Mouse (Mus musculus) v-Abl transformed pro-B cells (cell line): ENCODE measurements around the gene Pih1d2.
"Not testable (repeated sequence)": the region's sequence is repeated elsewhere in the genome, so short reads cannot be mapped to it uniquely, and the experiment has no call there.

Experiments
- in situ Hi-C, 2 experiments: fragments of 400-800 bp; cut with MboI; formaldehyde crosslinking; loops; one replicate each; pipeline ENCODE4 v1.15.1; 2025; ENCODE audit not compliant: unreplicated experiment in 2 of 2

Pih1d2 gene

DNA sequence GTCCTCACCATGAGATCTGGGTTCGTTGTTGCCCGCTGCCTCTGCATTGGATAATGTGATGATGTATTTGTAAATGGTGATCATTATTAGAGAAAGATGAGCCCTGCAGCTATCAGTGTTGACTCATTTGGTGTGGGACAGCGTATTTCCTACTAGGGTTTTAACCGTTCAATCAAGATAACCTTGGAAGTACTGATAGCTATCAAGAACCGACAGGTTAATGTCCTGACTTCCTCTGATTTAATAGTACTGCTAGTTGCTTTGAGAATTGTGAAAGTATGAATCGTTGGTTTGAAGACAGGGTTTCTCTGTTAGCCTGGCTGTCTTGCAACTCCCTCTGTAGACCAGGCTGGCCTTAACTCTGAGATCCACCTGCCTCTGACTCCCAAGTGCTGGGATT is 12.8 kb upstream of the Pih1d2 start:
- in situ Hi-C loops, result loop anchor here (5.0 to 25.0 kb wide), 4 partner anchors 53 to 170 kb away; partner anchors contain the start of genes 1110032A03Rik (in 1 of the 2), Alg9 (in 1 of the 2), Cryab (in 1 of the 2) and Dlat (in 1 of the 2)

DNA sequence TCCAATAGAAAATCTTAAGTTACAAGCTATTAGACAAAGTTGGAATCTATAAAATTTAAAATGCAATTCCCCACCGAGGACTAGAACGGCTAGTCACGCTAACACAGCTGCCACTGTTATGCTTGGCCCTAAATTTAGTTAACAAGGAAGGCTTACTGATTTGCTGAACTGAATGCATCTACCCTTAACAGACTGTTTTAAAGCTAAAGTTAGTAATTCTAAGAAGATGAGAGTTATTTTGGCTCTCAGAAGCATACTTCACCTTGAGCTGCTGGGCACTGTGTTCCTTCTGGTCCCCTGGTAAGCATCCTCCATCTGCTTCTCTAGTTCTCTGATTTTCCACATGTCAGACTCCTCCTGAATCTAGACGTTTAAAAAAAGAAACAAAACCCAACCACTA is 5.0 kb upstream of the Pih1d2 start:
- in situ Hi-C loops, result loop anchor here in 1 of 2 experiments (25.0 kb wide), 1 partner anchor 150 kb away; the partner anchor contains the start of genes Cryab, Fdxacb1 and Hspb2

DNA sequence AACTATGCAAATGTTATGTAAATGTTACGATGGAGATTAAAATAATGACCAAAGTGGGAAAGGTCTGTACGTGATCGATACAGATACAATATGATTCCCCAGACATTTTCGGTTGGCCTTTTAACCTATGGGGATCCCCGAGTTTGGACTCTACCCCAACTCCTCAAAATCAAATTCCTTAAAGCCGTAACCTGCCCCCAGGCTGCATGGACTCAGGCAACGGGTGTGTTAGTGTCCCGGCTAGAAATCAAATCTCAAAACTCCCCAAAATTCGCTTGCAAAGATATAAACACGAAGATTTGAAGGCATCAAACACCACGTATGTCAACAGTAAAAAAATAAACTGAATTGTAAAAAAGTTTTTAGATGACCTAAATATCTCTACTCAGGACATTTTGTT is 960 bp upstream of the Pih1d2 start:
- in situ Hi-C loops, result loop anchor here in 1 of 2 experiments (25.0 kb wide), 1 partner anchor 146 kb away; the partner anchor contains the start of genes Cryab, Fdxacb1 and Hspb2

DNA sequence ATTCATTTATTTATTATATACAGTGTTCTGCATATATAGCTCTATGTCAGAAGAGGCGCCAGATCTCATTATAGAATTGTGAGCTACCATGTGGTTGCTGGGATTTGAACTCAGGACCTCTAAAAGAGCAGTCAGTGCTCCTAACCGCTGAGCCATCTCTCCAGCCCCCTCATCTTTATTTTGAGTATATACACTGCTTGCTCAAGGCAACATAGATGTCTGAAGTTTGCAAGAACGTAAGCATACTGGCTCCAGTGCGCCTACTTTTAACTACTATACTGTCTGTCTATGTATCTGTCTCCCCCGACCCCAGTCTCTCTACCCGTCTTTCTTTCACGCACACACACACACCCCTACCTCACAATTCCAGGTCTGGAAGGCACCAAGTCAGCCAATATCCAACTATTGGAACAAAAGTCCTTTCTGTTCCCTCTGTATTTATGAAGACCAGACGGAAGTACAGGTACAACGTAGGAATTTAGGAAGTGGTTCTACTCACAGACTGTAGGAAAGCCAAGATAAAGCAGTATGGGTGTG is 741 bp downstream of the Pih1d2 start:
- in situ Hi-C loops, result loop anchor here in 1 of 2 experiments (25.0 kb wide), 1 partner anchor 144 kb away; the partner anchor contains the start of genes Cryab, Fdxacb1 and Hspb2

DNA sequence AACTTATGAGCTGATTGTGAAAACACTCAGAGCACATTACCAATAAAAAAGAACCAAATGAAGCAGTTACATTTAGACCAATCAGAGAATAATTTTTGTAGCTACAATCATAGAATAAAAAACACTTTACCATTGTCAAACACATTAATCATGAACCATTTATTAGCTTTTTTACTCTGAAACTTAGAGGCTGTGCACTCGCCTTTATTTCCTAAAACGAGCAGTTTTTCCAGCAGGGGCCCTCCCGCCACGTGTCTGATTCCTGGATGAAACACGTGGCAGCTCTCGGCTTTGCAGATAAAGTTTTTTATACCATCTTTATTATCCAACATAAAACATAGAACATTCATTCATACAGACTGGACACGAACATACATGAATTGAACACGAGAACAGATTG is 13.8 kb downstream of the Pih1d2 start:
- in situ Hi-C loops, result not testable (repeated sequence)

DNA sequence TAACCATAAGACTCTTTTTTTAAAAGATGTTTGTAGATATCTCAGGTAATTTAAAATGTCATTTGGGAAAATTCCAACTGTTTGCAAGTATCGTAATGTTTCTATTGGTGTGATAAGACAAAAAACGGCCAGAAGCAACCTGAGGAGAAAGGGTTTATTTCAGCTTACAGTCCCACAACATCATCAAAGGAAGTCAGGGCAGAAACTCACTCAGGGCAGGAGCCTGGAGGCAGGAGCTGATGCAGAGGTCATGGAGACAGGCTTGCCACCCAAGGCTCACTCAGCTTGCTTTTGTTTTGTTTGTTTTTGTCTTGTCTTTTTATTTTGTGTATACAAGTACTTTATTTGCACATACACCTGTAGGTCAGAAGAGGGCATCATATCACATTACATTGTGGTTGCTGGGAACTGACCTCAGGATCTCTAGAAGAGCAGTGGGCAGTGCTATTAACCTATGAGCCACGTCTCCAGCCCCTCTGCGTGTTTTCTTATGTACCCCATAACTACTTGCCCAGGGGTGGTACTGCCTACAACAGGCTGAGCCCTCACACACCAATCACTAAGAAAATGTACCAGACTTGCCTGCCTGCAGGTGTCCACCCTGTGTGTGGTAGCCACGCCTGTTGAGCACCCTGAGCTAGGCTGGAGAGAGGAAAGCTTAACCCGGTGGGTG is 15.0 kb downstream of the Pih1d2 start:
- in situ Hi-C loops, result no loop called here

DNA sequence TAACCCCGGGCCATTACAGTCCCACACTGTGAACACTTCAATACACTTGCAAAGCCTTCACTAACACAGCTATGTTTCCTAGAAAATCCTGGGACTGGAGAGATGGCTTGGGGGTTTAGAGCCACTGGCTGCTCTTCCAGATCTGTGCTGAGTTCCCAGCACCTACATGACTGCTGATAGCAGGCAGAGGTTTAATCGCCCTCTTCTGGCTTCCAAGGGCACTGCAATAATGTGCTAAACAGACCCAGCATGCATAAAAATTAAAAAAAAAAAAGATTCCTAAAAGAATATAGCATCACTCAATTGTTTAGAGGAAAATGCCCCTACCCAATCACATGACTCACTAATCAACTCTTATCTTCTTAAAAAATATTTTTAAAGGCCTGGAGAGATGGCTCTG is 15.9 kb downstream of the Pih1d2 start:
- in situ Hi-C loops, result no loop called here

DNA sequence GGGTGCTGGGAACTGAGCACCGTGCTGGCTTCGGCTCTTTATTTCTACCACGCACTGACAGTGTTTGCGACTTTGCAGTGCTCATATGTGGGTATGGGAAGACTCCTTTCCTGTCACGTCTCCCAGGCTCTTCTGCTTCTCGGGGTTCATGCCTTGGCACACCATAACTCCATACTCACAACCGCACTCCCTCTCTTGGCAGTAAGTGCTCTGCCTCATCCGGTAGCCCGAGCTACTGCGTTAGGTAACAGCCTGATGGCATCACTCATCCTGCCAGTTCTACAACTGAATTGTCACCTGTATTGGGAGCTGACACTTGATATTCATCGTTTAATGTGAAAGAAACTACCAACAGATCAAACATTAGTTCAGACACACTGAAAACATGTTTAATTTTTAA is 17.1 kb downstream of the Pih1d2 start:
- in situ Hi-C loops, result no loop called here

DNA sequence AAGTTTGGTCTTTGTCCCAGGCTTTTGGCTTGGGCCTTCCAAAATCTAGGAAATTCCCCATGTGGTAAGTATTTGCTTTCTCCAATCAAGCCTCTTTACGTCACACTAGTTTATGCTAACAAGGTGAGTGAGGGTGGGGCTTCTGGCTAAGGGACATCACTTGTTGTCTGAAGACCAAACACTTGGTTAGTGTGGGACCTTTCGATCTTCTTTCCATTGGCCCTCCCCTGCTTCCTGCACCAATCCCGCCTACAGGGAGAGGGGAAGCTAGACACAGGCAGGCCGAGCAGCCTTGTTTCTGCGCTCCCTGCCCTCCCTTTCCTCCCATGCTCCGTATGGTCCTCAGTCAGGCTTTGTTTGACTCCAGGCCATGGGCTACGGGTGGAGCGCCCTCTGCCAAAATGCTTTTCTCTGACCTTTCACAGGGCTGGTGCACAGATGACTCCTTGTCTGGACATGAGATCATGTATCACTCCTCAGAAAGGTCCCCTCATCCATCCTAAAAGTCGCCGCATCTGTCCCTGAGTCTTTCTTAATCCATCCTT is 29.8 kb downstream of the Pih1d2 start:
- in situ Hi-C loops, result no loop called here

DNA sequence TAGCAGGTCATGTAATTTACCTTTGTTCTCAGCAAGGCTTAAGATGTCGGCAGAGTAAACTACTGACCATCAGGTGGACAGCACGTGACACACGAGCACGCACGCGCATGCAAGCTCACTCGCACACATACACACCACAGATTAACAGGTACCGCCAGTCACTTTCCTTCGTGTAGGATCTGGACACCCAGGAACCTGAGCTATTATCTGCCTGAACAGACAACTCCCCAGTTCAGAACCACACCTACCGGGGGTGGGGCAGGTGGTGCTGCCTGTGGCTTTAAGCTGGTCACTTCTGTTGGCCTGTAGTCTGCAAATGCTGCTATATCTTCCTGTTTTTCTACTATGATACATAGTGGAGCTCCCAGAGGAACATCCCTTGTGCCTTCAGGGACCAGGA is 33.4 kb downstream of the Pih1d2 start:
- in situ Hi-C loops, result no loop called here

DNA sequence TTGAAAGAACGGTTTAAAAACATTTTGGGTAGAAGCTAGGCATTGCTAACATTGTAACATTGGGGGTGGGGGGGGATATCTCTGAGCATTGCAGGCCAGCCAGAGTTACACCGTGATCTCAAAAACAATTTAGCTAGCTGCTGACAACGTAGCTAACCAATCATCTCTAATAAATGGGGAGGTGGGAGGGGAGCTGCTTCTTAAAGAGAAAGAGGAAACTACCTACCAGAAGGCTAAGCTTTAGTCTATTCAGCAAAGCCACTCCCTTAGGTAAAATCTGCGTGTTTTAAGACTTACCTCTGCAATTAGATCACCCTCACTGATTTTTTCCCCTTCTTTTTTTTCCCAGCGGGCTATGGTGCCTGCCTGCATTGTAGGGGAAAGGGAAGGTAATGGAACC is 41.3 kb downstream of the Pih1d2 start:
- in situ Hi-C loops, result loop anchor here in 1 of 2 experiments (5.0 kb wide), 1 partner anchor 56 kb away; the partner anchor contains the start of genes Sdhd and Timm8b

DNA sequence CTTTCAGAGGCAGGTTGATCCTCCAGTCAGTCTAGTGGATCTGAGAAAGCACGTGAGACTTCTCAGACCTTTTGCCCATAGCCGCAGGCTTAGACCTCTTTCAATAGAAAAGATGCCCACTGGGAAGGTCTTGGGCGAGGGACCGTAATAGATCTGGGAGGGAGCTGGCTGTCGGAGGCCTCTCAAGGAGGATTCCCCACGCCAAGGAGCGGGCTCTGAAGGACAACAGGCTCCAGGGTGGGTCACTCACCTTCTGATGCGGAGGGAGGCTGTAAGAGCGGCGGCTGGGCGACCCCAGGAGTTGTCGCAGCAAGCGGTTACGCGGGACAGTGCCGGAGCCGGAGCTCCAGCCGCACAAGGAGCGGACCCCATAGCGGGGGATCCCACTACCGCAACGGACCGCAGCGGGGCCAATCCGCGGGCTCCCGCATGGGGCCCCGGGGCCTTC is 41.8 kb downstream of the Pih1d2 start:
- in situ Hi-C loops, result loop anchor here in 1 of 2 experiments (5.0 kb wide), 1 partner anchor 57 kb away; the partner anchor contains the start of genes Sdhd and Timm8b

DNA sequence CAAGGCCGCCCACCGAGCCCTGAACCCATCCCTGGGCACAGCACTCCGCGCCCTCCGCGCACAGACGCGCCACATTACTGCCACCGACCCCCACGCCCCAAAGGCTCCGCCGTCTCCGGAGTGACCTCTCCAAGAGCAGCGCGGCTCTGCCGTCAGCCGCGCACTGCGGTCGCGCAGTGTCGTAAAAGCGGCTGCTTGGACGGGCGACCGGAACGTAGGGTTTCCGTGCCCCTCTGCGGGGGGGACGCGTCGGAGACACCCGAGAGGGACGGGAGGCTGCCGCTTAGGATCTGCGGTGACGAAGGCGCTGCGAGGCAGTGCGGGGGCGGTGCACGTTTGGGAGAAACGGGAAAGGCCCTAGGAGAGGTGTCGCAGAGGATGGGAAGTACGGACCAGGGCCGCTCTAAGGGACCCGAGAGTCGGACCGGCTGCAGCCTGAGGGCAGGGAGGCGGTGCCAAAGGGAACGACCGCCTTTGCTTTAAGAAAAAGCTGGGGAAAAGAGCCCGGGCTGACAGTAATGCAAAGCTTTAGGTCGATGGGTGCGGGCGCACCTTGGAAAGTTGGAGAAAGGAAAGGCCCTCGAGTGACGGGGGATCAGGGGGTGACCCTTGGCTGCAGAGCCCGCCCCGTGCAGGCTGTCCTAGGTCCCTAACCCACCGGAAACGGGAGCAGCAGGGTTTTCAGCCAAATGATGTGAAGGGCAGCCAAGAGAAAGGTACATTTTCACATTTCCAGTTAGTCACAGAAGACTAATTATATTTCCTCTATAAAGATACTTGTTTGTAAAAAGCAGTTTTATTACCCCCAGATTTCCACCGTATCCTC is 42.5 kb downstream of the Pih1d2 start, which contains the start of gene Dlat:
Gene Dlat, minus strand, starts transcription at position 389 of the 826 bp plus-strand sequence.
- in situ Hi-C loops, result loop anchor here (5.0 kb wide), 2 partner anchors 57 to 137 kb away; partner anchors contain the start of genes Sdhd (in 2 of the 2) and Timm8b (in 2 of the 2)

DNA sequence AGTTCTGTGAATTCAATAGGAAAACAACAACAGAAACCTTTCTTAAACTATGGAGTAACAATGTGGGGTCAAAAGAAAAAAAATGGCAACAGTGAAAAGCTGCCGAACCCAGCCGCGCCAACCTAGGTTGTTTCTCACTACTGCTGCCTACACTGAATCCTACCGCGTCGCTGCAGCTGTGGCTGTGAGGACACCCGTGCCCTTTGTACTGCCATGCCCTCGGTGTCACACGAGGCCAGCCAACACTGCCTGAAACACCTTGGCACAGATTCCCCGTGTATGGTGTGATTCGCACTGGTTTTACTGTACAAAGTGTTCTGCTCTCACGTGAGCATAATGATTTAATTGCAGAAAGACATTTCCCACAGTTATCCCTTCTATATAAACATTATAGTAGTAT is 43.3 kb downstream of the Pih1d2 start:
- in situ Hi-C loops, result loop anchor here in 1 of 2 experiments (5.0 kb wide), 2 partner anchors 58 to 138 kb away; partner anchors contain the start of genes Sdhd and Timm8b

DNA sequence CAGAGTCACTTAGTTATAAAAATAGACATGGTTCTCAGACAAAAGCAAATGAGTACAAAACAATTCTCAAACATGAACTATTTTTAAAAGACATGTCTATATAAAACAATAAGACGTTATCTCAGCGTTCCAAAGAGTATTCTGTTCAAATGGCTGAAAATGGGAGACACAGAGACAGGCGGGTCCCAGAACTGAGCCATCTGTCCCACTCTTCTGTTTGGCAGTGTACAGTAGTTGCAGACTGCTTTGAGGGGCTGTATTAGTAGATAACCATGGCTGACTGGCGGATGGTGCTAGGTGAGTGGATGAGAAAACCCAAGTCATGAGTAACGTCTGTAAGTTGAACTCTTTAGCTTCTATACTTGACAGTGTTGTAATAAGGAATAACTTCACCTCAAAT is 47.7 kb downstream of the Pih1d2 start:
- in situ Hi-C loops, result loop anchor here in 1 of 2 experiments (5.0 kb wide), 2 partner anchors 63 to 143 kb away; partner anchors contain the start of genes Sdhd and Timm8b

DNA sequence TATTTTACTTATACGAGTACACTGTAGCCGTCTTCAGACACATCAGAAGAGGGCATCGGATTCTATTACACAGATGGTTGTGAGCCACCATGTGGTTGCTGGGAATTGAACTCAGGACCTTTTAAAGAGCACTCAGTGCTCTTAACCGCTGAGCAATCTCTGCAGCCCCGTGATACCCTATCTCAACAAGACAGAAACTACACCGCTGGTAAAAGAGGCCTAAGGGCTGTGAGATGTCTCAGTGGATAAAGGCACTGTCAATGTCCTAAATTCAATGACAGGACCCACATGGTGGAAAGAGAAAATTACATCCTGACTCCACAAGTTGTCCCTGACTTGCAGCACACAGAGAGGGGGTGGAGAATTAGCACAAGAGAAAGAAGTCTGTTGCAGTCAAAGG is 49.3 kb downstream of the Pih1d2 start:
- in situ Hi-C loops, result no loop called here

DNA sequence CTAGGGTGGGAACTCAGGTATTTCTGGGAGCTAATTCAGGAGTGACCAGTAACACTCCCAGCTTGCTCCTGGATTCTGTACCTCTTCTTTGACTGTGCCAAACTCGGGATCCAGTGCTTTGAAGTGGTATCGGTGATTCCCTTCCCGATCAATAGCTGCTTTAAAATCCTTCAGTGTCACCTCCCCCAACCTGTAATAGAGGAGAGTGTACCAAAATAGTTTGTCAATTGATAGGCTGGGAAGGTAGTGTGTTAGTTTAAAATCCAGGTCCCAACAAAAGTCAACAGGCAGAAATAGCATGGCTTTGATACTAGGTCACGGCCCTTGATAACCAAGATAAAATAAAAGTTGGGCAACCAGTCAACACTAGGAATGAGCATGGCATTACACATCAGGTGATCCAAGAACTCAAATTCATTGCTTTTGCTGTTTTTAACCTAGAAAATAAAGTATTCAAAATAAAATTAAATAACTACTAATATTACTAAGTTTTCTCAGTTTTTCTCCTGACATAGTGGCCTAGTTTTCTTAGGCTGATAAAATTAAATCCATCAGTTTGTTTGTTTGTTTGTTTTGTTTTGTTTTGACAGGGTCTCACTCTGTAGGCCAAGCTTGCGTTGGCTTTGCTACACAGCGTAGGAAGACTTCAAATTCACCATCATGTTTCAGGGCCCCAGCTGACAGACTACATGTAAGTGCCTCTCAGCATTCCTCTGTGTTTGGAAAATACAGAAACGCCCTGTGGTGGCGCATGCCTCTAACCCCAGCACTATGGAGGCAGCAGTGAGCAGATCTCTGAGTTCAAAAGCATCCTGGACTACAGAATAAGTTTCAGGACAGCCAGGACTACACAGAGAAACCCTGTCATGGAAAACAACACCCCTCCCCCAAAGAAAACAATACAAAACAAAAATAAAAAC is 50.7 kb downstream of the Pih1d2 start:
- in situ Hi-C loops, result no loop called here

DNA sequence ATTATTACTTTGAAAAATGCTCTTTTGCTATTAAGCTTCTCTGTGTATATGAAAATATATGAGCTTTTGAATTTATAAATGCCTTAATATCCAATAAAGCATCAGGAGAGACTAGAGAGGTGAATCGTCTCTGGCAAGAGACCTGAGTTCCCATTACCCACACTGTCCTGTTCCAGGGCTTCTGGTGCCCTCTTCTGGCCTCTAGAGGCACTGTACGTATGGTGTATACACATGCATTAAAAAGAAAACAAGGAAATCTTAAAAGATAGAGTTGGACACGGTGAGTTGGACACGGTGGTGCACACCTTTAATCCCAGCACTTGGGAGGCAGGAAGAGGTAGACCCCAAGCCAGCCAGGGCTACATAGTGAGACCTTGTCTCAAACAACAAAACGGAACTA is 53.6 kb downstream of the Pih1d2 start:
- in situ Hi-C loops, result loop anchor here (5.0 to 10.0 kb wide), 3 partner anchors 148 to 1176 kb away; no protein-coding TSS in a partner anchor
